Mouse (Mus musculus) spleen, adult 2 months (tissue): Measurements from ENCODE around the gene Gm49396. TPM values are rescaled to one million over a fixed set of nuclear protein-coding genes. Genes with fewer than 3 reads are reported as not detected.

Experiments used
- DNase-seq, 2 experiments: peaks; one replicate each; pipeline versions ENCODE4 v3.0.0 to v3.0.0-alpha.2; 2012 to 2021; ENCODE audit warnings: low spot score in 2 of 2, low read depth in 1 of 2
- H3K27ac ChIP-seq: fragments of 200-500 bp; 2 replicates; pipeline ENCODE4 v1.5.1; 2012; ENCODE audit warnings: low read length, inconsistent platforms; ENCODE audit not compliant: insufficient read depth
- H3K27me3 ChIP-seq: fragments of 200-500 bp; 2 replicates; pipeline ENCODE4 v1.6.1; 2012; ENCODE audit warnings: mild to moderate bottlenecking, moderate library complexity, low read length, inconsistent platforms; ENCODE audit not compliant: control insufficient read depth, insufficient read depth
- H3K36me3 ChIP-seq: fragments of 200-500 bp; 2 replicates; pipeline ENCODE4 v1.6.1; 2012; ENCODE audit warnings: mild to moderate bottlenecking, low read length, inconsistent platforms; ENCODE audit not compliant: control insufficient read depth, insufficient read depth
- H3K4me1 ChIP-seq: fragments of 200-500 bp; 2 replicates; pipeline ENCODE4 v1.6.1; 2011; ENCODE audit warnings: inconsistent platforms; ENCODE audit not compliant: control insufficient read depth, insufficient read depth, insufficient read length
- H3K4me3 ChIP-seq: fragments of 200-500 bp; 2 replicates; pipeline ENCODE4 v1.5.1; 2011; ENCODE audit warnings: mild to moderate bottlenecking, inconsistent platforms; ENCODE audit not compliant: insufficient read depth, insufficient read length; ENCODE audit errors: extremely low read depth
- CTCF ChIP-seq: fragments of 200-500 bp; IDR thresholded peaks from 2 replicates; pipeline ENCODE4 v1.5.1; 2011; ENCODE audit warnings: mild to moderate bottlenecking, inconsistent platforms; ENCODE audit not compliant: insufficient read depth, insufficient read length, insufficient replicate concordance; ENCODE audit errors: extremely low read depth
- POLR2A ChIP-seq: fragments of 200-500 bp; IDR thresholded peaks from 2 replicates; pipeline ENCODE4 v1.6.1; 2011; ENCODE audit warnings: low read depth, low read length, inconsistent platforms
- WGBS: fragments of 180-500 bp; shearing (Covaris S2); methylation state at CpG from one replicate; pipeline ENCODE4 v1.1.7; 2018; 5-methylcytosine and 5-hydroxymethylcytosine counted together
- polyA plus RNA-seq: library from polyadenylated mRNA; depleted of rRNA; stranded (reverse); fragments of >200 nt; gene quantifications from 2 replicates; pipeline ENCODE4 v1.2.3, GENCODE M21; 2012

Gm49396 gene
- polyA plus RNA-seq, 1 experiment: 4.4 TPM

DNA sequence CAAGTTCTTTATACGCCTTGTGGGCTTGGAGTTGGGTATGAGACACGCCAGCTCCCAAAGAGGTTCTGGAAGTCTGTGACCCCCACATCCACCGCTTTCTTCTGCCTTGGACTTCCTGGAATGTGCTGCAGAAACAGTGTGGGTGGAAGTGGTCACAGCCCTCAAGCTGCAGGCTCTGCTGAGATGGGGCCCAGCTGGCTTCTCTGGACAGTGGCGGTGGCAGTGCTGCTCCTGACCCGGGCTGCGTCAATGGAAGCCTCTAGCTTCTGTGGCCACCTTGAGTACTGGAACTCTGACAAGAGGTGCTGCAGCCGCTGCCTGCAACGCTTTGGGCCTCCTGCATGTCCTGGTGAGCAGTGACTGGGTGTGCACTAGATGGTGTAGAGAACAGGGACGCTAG lies 2.9 kb downstream of the Gm49396 start:
- no peak for TF ChIP-seq CTCF
- TF ChIP-seq POLR2A: no peak
- no peaks in the 10 kb centered on the region for H3K27me3 ChIP-seq
- peaks cover 2% of the 10 kb centered on the region; the same call in 1 of the 2 replicates for H3K4me1 ChIP-seq
- peaks cover 16% of the 10 kb centered on the region for H3K36me3 ChIP-seq
- H3K4me3 ChIP-seq: no peak overlapping the region
- WGBS: 79% methylated on average over 9 of the region's 9 CpGs
- DNase-seq: no peak
- no peak overlapping the region for H3K27ac ChIP-seq

- H3K36me3 ChIP-seq: peaks cover 19% of the 10 kb centered on the region
- TF ChIP-seq POLR2A: no peak
- no peak for TF ChIP-seq CTCF
These were observed 4.4 kb downstream of the Gm49396 start for GRCm38 (mm10) chr7:30567555-30567954.

DNA sequence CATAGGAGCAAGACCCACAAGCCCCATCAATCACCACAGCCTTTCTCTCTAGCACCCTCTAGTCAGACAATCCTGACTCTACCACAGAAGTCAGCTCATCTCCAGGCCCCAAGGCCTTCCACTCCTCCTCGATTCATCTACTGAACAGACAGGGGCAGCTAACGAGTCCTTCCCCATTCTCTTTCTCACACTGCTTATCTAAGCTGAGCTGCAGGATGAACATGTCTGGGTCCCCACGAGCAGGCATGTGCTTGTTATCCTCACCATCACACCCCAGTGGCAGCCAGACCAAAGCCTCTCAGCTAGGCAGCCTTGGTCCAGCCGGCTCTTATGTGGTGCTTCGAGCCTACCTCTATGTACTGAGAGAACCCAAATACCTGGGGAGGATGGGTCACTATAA lies 9.2 kb downstream of the Gm49396 start:
- H3K4me3 ChIP-seq: no peak overlapping the region
- no peak overlapping the region for H3K27ac ChIP-seq
- no peak for TF ChIP-seq CTCF
- TF ChIP-seq POLR2A: no peak
- H3K36me3 ChIP-seq: peaks cover 60% of the 10 kb centered on the region
- WGBS: 79% methylated on average over 5 of the region's 5 CpGs
- no peaks in the 10 kb centered on the region for H3K4me1 ChIP-seq
- no peak for DNase-seq
- no peaks in the 10 kb centered on the region for H3K27me3 ChIP-seq

More at GRCm38 (mm10) chr7:30567555-30567954, 4.4 kb downstream of the Gm49396 start:
- Histone ChIP-seq H3K4me3 (no peak overlapping the region), H3K4me1 (peaks cover 2% of the 10 kb centered on the region; the same call in 1 of the 2 replicates), H3K27me3 (no peaks in the 10 kb centered on the region), H3K27ac (no peak overlapping the region)
- DNase-seq: no peak
- WGBS: 97% methylated on average over 11 of the region's 11 CpGs

DNA sequence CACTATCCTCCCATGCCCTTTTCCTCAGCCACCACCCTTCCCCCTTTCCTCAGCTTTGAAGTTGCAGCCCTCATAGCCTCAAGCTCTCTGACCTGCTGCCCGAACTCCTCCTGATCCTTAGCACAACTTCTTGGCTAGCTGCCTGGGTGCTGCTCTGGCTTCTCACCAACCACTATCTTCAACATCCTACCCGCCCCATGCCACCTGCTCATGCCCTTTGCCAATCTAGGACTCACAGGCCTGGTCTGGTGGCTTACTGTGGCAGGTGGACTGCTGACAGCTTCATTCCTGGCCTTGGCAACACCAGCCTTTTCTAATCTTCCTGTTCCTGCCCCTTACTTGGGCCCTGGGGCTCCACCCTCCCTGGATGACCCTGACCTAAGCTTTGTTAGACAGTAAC lies 9.8 kb downstream of the Gm49396 start:
- peaks cover 63% of the 10 kb centered on the region for H3K36me3 ChIP-seq
- no peak overlapping the region for H3K27ac ChIP-seq
- 80% methylated on average over 2 of the region's 2 CpGs for WGBS

GRCm38 (mm10) chr7:30579950-30580349 lies 16.8 kb downstream of the Gm49396 start:
- Histone ChIP-seq H3K36me3 (peaks cover 66% of the 10 kb centered on the region), H3K4me1 (no peaks in the 10 kb centered on the region), H3K27ac (no peak overlapping the region), H3K27me3 (no peaks in the 10 kb centered on the region), H3K4me3 (no peak overlapping the region)
- no peak for DNase-seq
- TF ChIP-seq POLR2A: no peak
- no peak for TF ChIP-seq CTCF
- 89% methylated on average over 8 of the region's 8 CpGs for WGBS

More for the DNA sequence above, 9.8 kb downstream of the Gm49396 start:
- Histone ChIP-seq H3K4me1 (no peaks in the 10 kb centered on the region), H3K27me3 (no peaks in the 10 kb centered on the region), H3K4me3 (no peak overlapping the region)
- no peak for TF ChIP-seq POLR2A
- TF ChIP-seq CTCF: no peak
- no peak for DNase-seq

DNA sequence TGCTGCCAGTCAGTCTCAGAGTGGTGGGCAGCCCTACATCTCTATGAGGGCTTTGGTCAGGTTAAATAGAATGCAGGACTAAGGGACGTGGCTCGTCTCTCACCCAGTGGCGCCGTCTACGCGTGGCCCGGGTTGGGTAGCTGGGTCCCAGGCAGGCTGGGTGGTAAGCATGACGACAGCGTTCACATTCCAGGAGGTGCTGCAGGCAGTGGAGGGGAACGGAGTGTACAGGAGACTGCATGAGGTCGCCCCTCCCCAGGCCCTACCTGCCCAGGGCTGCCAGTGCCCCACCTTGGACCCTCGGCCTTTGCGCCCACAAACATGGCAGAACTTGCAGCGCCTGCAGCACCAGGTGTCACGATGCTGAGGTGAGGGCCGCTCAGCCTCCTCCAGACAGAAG lies 18.4 kb downstream of the Gm49396 start:
- Histone ChIP-seq H3K4me3 (no peak overlapping the region), H3K27ac (no peak overlapping the region), H3K27me3 (no peaks in the 10 kb centered on the region), H3K4me1 (no peaks in the 10 kb centered on the region), H3K36me3 (peaks cover 60% of the 10 kb centered on the region)
- no peak for DNase-seq
- 98% methylated on average over 16 of the region's 16 CpGs for WGBS
- TF ChIP-seq POLR2A (no peak), CTCF (no peak)

- no peak for TF ChIP-seq POLR2A
- TF ChIP-seq CTCF: no peak
- Histone ChIP-seq H3K4me3 (no peak overlapping the region), H3K4me1 (peaks cover 2% of the 10 kb centered on the region; the same call in 1 of the 2 replicates), H3K27ac (no peak overlapping the region), H3K36me3 (peaks cover 39% of the 10 kb centered on the region), H3K27me3 (no peaks in the 10 kb centered on the region)
- no peak for DNase-seq
- WGBS: 93% methylated on average over 10 of the region's 10 CpGs
These were observed 21.2 kb downstream of the Gm49396 start for GRCm38 (mm10) chr7:30584339-30584738.
